Mouse (Mus musculus) E14TG2a.4 (cell line): Measurements from ENCODE around the gene Cbx4.

ENCODE experiments used
- H3K27me3 ChIP-seq: 2 replicates; pipeline ENCODE4 v1.6.1; 2014; ENCODE audit warnings: low read length, control low read depth; ENCODE audit not compliant: insufficient read depth
- H3K36me3 ChIP-seq: 2 replicates; pipeline ENCODE4 v1.6.1; 2014; ENCODE audit warnings: low read length, control low read depth; ENCODE audit not compliant: insufficient read depth
- H3K4me1 ChIP-seq: replicated peaks from 2 replicates; pipeline ENCODE4 v1.6.1; 2014; ENCODE audit warnings: low read depth, low read length, control low read depth
- H3K4me3 ChIP-seq: replicated peaks from 2 replicates; pipeline ENCODE4 v1.5.1; 2014; ENCODE audit warnings: mild to moderate bottlenecking, low read length
- H3K9me3 ChIP-seq: 2 replicates; pipeline ENCODE4 v1.6.1; 2014; ENCODE audit warnings: low read length, control low read depth
- CTCF ChIP-seq: conservative IDR thresholded peaks from 2 replicates; pipeline ENCODE4 v1.5.1; 2014; ENCODE audit warnings: low read length
- NANOG ChIP-seq: IDR thresholded peaks from 2 replicates; pipeline ENCODE4 v1.6.1; 2014; ENCODE audit warnings: borderline replicate concordance, low read length, mixed read lengths
- POU5F1 ChIP-seq: IDR thresholded peaks from 2 replicates; pipeline ENCODE4 v1.6.1; 2014; ENCODE audit warnings: low read length, borderline replicate concordance

The Cbx4 gene

GRCm38 (mm10) chr11:119073876-119074433, 12.1 kb downstream of the Cbx4 start:
- Histone ChIP-seq H3K9me3 (peaks cover 16% of the 10 kb centered on the region; the same call in 1 of the 2 replicates), H3K36me3 (no peaks in the 10 kb centered on the region), H3K4me3 (no peak overlapping the region), H3K4me1 (peaks cover 24% of the 10 kb centered on the region), H3K27me3 (peaks cover 87% of the 10 kb centered on the region)
- TF ChIP-seq NANOG = no peak
- TF ChIP-seq CTCF = no peak
- no peak for TF ChIP-seq POU5F1

GRCm38 (mm10) chr11:119072986-119073385, 13.0 kb downstream of the Cbx4 start:
- no peak overlapping the region for H3K4me3 ChIP-seq
- peaks cover 15% of the 10 kb centered on the region; the same call in 1 of the 2 replicates for H3K9me3 ChIP-seq

GRCm38 (mm10) chr11:119072239-119072638, 13.8 kb downstream of the Cbx4 start:
- H3K36me3 ChIP-seq = no peaks in the 10 kb centered on the region
- H3K4me3 ChIP-seq = no peak overlapping the region
- H3K4me1 ChIP-seq = peaks cover 15% of the 10 kb centered on the region
- TF ChIP-seq CTCF = no peak
- TF ChIP-seq POU5F1 = no peak
- no peak for TF ChIP-seq NANOG
- H3K9me3 ChIP-seq = peaks cover 9% of the 10 kb centered on the region; the same call in 1 of the 2 replicates
- peaks cover 82% of the 10 kb centered on the region for H3K27me3 ChIP-seq

More at GRCm38 (mm10) chr11:119072986-119073385, 13.0 kb downstream of the Cbx4 start:
- Histone ChIP-seq H3K27me3 (peaks cover 86% of the 10 kb centered on the region), H3K36me3 (no peaks in the 10 kb centered on the region), H3K4me1 (peaks cover 15% of the 10 kb centered on the region)
- TF ChIP-seq CTCF (no peak), NANOG (no peak), POU5F1 (no peak)

- no peaks in the 10 kb centered on the region for H3K36me3 ChIP-seq
- H3K9me3 ChIP-seq = peaks cover 12% of the 10 kb centered on the region
- H3K4me1 ChIP-seq = no peaks in the 10 kb centered on the region; the same call in 1 of the 2 replicates
- H3K27me3 ChIP-seq = peaks cover 81% of the 10 kb centered on the region
- no peak overlapping the region for H3K4me3 ChIP-seq
- TF ChIP-seq CTCF (no peak), NANOG (no peak), POU5F1 (no peak)
Observed at GRCm38 (mm10) chr11:119066841-119067240, 19.2 kb downstream of the Cbx4 start.

- Histone ChIP-seq H3K9me3 (peaks cover 10% of the 10 kb centered on the region), H3K27me3 (peaks cover 99% of the 10 kb centered on the region), H3K4me3 (peak overlapping the region; percentile 39), H3K4me1 (peaks cover 53% of the 10 kb centered on the region), H3K36me3 (no peaks in the 10 kb centered on the region)
- TF ChIP-seq NANOG (no peak), CTCF (no peak), POU5F1 (no peak)
Observed at GRCm38 (mm10) chr11:119059256-119059655, 26.8 kb downstream of the Cbx4 start.

- Histone ChIP-seq H3K36me3 (no peaks in the 10 kb centered on the region), H3K27me3 (peaks cover 99% of the 10 kb centered on the region), H3K4me3 (peak overlapping the region; percentile 39), H3K9me3 (peaks cover 10% of the 10 kb centered on the region), H3K4me1 (peaks cover 60% of the 10 kb centered on the region)
- no peak for TF ChIP-seq NANOG
- no peak for TF ChIP-seq CTCF
- no peak for TF ChIP-seq POU5F1
Observed at GRCm38 (mm10) chr11:119058041-119058995, 27.7 kb downstream of the Cbx4 start.

- H3K27me3 ChIP-seq = peaks cover 97% of the 10 kb centered on the region
- H3K36me3 ChIP-seq = no peaks in the 10 kb centered on the region
- peaks cover 67% of the 10 kb centered on the region for H3K4me1 ChIP-seq
- H3K9me3 ChIP-seq = peaks cover 8% of the 10 kb centered on the region
- TF ChIP-seq NANOG (no peak), POU5F1 (no peak), CTCF (no peak)
- H3K4me3 ChIP-seq = peak overlapping the region; percentile 76; the same call in 1 of the 2 replicates
Observed at GRCm38 (mm10) chr11:119057291-119057690, 28.7 kb downstream of the Cbx4 start.
